Mouse (Mus musculus): ENCODE results near the gene Epb41l5.

Gene Epb41l5

GRCm38 (mm10) chr1:119532165-119532564, 116.6 kb downstream of the Epb41l5 start:
- no peak for DNase-seq

- no peak for DNase-seq
Measured at GRCm38 (mm10) chr1:119530941-119531340, 117.9 kb downstream of the Epb41l5 start.

GRCm38 (mm10) chr1:119525689-119526591, 122.9 kb downstream of the Epb41l5 start, which contains the start of gene Tmem185b:
Gene Tmem185b (plus strand): TSS chr1:119526160.
- peak; percentile 93 for DNase-seq

- DNase-seq = no peak
Measured at GRCm38 (mm10) chr1:119525004-119525444, 123.8 kb downstream of the Epb41l5 start.

GRCm38 (mm10) chr1:119523826-119524225, 125.0 kb downstream of the Epb41l5 start:
- no peak for DNase-seq

GRCm38 (mm10) chr1:119523369-119523768, 125.4 kb downstream of the Epb41l5 start:
- DNase-seq = no peak

- DNase-seq = no peak
Measured at GRCm38 (mm10) chr1:119522726-119523125, 126.1 kb downstream of the Epb41l5 start.

- DNase-seq = no peak
Measured at GRCm38 (mm10) chr1:119521681-119522080, 127.1 kb downstream of the Epb41l5 start.

- DNase-seq = no peak
Measured at GRCm38 (mm10) chr1:119521029-119521428, 127.8 kb downstream of the Epb41l5 start.

GRCm38 (mm10) chr1:119519286-119519685, 129.5 kb downstream of the Epb41l5 start:
- DNase-seq = no peak

GRCm38 (mm10) chr1:119518786-119519185, 130.0 kb downstream of the Epb41l5 start:
- no peak for DNase-seq

- no peak for DNase-seq
Measured at GRCm38 (mm10) chr1:119518060-119518459, 130.7 kb downstream of the Epb41l5 start.

GRCm38 (mm10) chr1:119510857-119511256, 137.9 kb downstream of the Epb41l5 start:
- peak; percentile 39 for DNase-seq

GRCm38 (mm10) chr1:119510409-119510808, 138.4 kb downstream of the Epb41l5 start:
- DNase-seq = no peak

GRCm38 (mm10) chr1:119509474-119509873, 139.3 kb downstream of the Epb41l5 start:
- no peak for DNase-seq

GRCm38 (mm10) chr1:119508548-119508947, 140.3 kb downstream of the Epb41l5 start:
- DNase-seq = no peak

- no peak for DNase-seq
Measured at GRCm38 (mm10) chr1:119505951-119506350, 142.8 kb downstream of the Epb41l5 start.

GRCm38 (mm10) chr1:119504260-119505062, 144.3 kb downstream of the Epb41l5 start, which contains the start of gene Ralb:
Gene Ralb (minus strand): TSS chr1:119504794.
- peak; percentile 96 for DNase-seq

- DNase-seq = no peak
Measured at GRCm38 (mm10) chr1:119503808-119504207, 145.0 kb downstream of the Epb41l5 start.

GRCm38 (mm10) chr1:119503181-119503580, 145.6 kb downstream of the Epb41l5 start:
- DNase-seq = no peak

- no peak for DNase-seq
Measured at GRCm38 (mm10) chr1:119502729-119503128, 146.1 kb downstream of the Epb41l5 start.

GRCm38 (mm10) chr1:119501881-119502280, 146.9 kb downstream of the Epb41l5 start:
- DNase-seq = no peak

GRCm38 (mm10) chr1:119499456-119499855, 149.3 kb downstream of the Epb41l5 start:
- no peak for DNase-seq
